Mouse (Mus musculus) embryonic fibroblast, embryonic 13.5 days (primary cell): ENCODE data around the gene Ccdc117.

Experiments
- CTCF ChIP-seq: IDR thresholded peaks from 2 replicates; pipeline ENCODE4 v1.5.1; 2011; ENCODE audit warnings: mild to moderate bottlenecking, control low read depth, low read length, moderate library complexity, borderline replicate concordance; ENCODE audit not compliant: insufficient read depth
- POLR2A ChIP-seq: IDR thresholded peaks from 2 replicates; pipeline ENCODE4 v1.6.1; 2011; ENCODE audit warnings: low read depth, mild to moderate bottlenecking, control low read depth, low read length, moderate library complexity

- TF ChIP-seq CTCF (no peak), POLR2A (no peak)
Measured at GRCm38 (mm10) chr11:5573821-5574220, 31.8 kb upstream of the Ccdc117 start.
